Mouse (Mus musculus): ENCODE measurements around the gene Amot.

GRCm38 (mm10) chrX:145477725-145478194, 27.2 kb downstream of the Amot start:
- TF ChIP-seq POLR2A (IDR thresholded peaks at IDR 0.05; ENCODE audit: borderline replicate concordance, low read depth, low read length) (no peak), CTCF (IDR thresholded peaks at IDR 0.05; ENCODE audit: low read depth, low read length) (no peak)
